Comparison of ENCODE assay signal across 8 mouse cellular contexts in the genomic region with DNA sequence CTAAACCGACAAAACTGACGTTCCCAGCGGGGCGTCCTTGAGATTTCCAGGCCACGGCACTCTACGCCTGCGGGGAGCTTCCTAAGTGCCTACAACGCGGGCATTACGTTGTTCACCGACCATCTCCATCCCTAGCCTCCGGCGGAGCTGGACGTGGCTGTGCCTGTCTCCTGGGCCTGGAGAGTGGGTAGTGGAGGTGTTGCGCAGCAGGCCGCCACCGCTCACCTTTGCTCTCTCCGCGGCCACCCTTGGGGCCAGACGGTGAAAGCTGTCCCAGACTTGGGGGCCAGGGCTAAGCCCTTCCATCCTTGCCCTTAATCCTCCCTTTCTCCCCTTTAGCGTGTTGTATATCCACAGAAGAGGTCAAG. TPM values are rescaled to one million over a fixed set of nuclear protein-coding genes. Genes with fewer than 3 reads are reported as not detected.
A peak's percentile ranks its signal among the peaks of the same experiment; 100 is the strongest.
DNase-seq lines count a peak whose midpoint lies in the region; ATAC-seq lines count a peak whose summit lies in the region.

No protein-coding gene starts in this region.

- H3K4me2 ChIP-seq in kidney, embryonic 16.5 days (replicated peaks; ENCODE audit: low read depth, low read length) = peak overlapping the region; percentile 98
- H3K4me2 ChIP-seq in hindbrain, embryonic 11.5 days (replicated peaks; ENCODE audit: low read depth, low read length) = peak overlapping the region; percentile 95

- no peaks in the 10 kb centered on the region for H3K27me3 ChIP-seq in kidney, embryonic 16.5 days (ENCODE audit: insufficient read depth, low read length)
- no peaks in the 10 kb centered on the region for H3K27me3 ChIP-seq in hindbrain, embryonic 11.5 days (ENCODE audit: control insufficient read depth, insufficient read depth, low read length)
- H3K27me3 ChIP-seq in megakaryocyte, embryonic 14.5 days (replicated peaks) = no peaks in the 10 kb centered on the region

- peak overlapping the region; percentile 98 for H3K27ac ChIP-seq in kidney, embryonic 16.5 days (ENCODE audit: low read length)
- H3K27ac ChIP-seq in hindbrain, embryonic 11.5 days (ENCODE audit: low read depth, low read length) = peak overlapping the region; percentile 89

- under 1% methylated on average over 21 of the region's 21 CpGs for WGBS in kidney, embryonic 16.5 days
- under 1% methylated on average over 21 of the region's 21 CpGs for WGBS in hindbrain, embryonic 11.5 days

- H3K4me1 ChIP-seq in kidney, embryonic 16.5 days (ENCODE audit: insufficient read depth, low read length) = no peaks in the 10 kb centered on the region
- no peaks in the 10 kb centered on the region for H3K4me1 ChIP-seq in hindbrain, embryonic 11.5 days (replicated peaks; ENCODE audit: control insufficient read depth, insufficient read depth, low read length)
- peaks cover 15% of the 10 kb centered on the region; the same call in 1 of the 2 replicates for H3K4me1 ChIP-seq in megakaryocyte, embryonic 14.5 days

- ATAC-seq in kidney, embryonic 16.5 days (ENCODE audit: low FRiP score, low TSS enrichment) = peak; percentile 81
- ATAC-seq in hindbrain, embryonic 11.5 days (ENCODE audit: low FRiP score) = peak; percentile 75

- peak overlapping the region; percentile 90 for H3K9ac ChIP-seq in kidney, embryonic 16.5 days (replicated peaks; ENCODE audit: low read length)
- H3K9ac ChIP-seq in hindbrain, embryonic 11.5 days (ENCODE audit: low read depth, low read length) = peak overlapping the region; percentile 85

- no peaks in the 10 kb centered on the region for H3K9me3 ChIP-seq in kidney, embryonic 16.5 days (ENCODE audit: low read length)
- no peaks in the 10 kb centered on the region for H3K9me3 ChIP-seq in hindbrain, embryonic 11.5 days (ENCODE audit: control insufficient read depth, low read length)
- H3K9me3 ChIP-seq in megakaryocyte, embryonic 14.5 days = no peaks in the 10 kb centered on the region

- DNase-seq in kidney, adult 11 months = no peak
- peak; percentile 35 for DNase-seq in c-Kit-negative CD71-positive TER-119-positive erythroid progenitor cells, embryonic 14.5 days (ENCODE audit: low read depth, low spot score)
- DNase-seq in hindbrain, embryonic 11.5 days (ENCODE audit: low spot score) = no peak
- no peak for DNase-seq in layer of hippocampus, adult 11-12 months (ENCODE audit: low spot score)
- no peak for DNase-seq in Muller cell, postnatal 12 days (ENCODE audit: inconsistent ontology term)
- no peak for DNase-seq in embryo, embryonic 10.5 days (ENCODE audit: low spot score)

- no peaks in the 10 kb centered on the region for H3K36me3 ChIP-seq in kidney, embryonic 16.5 days (ENCODE audit: insufficient read depth, low read length)
- no peaks in the 10 kb centered on the region for H3K36me3 ChIP-seq in hindbrain, embryonic 11.5 days (ENCODE audit: control insufficient read depth, insufficient read depth, low read length)
- peaks cover 16% of the 10 kb centered on the region for H3K36me3 ChIP-seq in megakaryocyte, embryonic 14.5 days (replicated peaks; ENCODE audit: low read length)

- peak overlapping the region; percentile 80 for H3K4me3 ChIP-seq in kidney, embryonic 16.5 days (ENCODE audit: low read length)
- H3K4me3 ChIP-seq in hindbrain, embryonic 11.5 days (ENCODE audit: low read depth, low read length) = peak overlapping the region; percentile 65
- H3K4me3 ChIP-seq in megakaryocyte, embryonic 14.5 days (replicated peaks) = peak overlapping the region; percentile 100

RNA-seq across cellular contexts. Expression of a gene that starts 0.4 kb away (rescaled TPM):
- polyA plus RNA-seq in kidney, embryonic 16.5 days (2015; fragmentation: Nextera tagmentation; extraction: Ambion mirVana) = 35.6 and 37.9 TPM in 2 replicates
- 43.3 and 53.2 TPM in 2 replicates for polyA plus RNA-seq in hindbrain, embryonic 11.5 days (2014; fragmentation: Nextera tagmentation; extraction: Ambion mirVana)
- polyA plus RNA-seq in megakaryocyte, embryonic 14.5 days (2012; ENCODE audit: insufficient read depth, low replicate concordance) = 3.2 TPM in 1 of 2 replicates, not detected in the other

RNA-seq across cellular contexts. Expression of a gene that starts 28.3 kb away (rescaled TPM):
- polyA plus RNA-seq in kidney, embryonic 16.5 days (2015; fragmentation: Nextera tagmentation; extraction: Ambion mirVana) = 51.4 and 52.5 TPM in 2 replicates
- polyA plus RNA-seq in hindbrain, embryonic 11.5 days (2014; fragmentation: Nextera tagmentation; extraction: Ambion mirVana) = 40.9 and 48.4 TPM in 2 replicates
- 61.8 and 70.5 TPM in 2 replicates for polyA plus RNA-seq in megakaryocyte, embryonic 14.5 days (2012; ENCODE audit: insufficient read depth, low replicate concordance)
